Mouse (Mus musculus): ENCODE data around the gene Pdxdc1.
"Not testable (repeated sequence)": the region's sequence is repeated elsewhere in the genome, so short reads cannot be mapped to it uniquely, and the experiment has no call there.

The Pdxdc1 gene

DNA sequence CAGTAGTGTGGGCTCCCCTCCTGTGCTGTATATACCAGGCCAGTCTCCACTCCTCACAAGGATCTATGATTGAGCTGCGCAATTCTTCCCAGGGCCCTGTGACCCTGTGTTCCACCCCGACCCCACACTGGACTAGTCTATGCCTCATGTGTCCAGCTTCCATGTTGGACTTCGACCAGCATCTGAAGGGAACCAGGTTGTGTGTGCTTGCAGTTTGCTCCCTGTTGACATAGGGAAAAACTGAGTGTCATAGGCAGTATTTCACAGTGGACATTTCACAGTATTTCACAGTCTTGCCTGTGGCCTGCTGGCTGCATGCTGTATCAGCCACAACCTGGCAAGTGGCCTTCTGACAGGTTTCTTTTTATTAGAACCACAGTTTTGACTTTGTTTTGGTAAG is 89.7 kb downstream of the Pdxdc1 start:
- no peak for DNase-seq (ENCODE audit: low spot score)

DNA sequence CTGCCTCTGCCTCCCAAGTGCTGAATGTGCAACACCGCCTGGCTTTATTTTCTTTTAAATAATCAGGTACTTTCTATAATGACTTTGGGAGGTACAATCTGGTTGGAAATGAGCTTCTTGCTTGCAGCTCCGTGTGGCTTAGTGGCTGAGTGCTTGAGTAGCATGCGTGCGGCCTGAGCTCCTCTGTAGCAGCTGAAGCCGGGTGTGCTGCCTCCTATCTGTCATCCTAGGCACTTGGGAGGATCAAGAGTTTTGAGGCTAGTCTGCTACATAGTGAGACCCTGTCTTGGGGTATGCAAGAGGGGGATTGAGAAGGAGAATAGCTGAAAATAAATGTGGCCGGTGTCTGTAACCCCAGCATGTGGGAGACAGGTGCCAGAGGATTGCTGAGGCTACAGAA is 90.8 kb downstream of the Pdxdc1 start:
- no peak for DNase-seq (ENCODE audit: low spot score)

DNA sequence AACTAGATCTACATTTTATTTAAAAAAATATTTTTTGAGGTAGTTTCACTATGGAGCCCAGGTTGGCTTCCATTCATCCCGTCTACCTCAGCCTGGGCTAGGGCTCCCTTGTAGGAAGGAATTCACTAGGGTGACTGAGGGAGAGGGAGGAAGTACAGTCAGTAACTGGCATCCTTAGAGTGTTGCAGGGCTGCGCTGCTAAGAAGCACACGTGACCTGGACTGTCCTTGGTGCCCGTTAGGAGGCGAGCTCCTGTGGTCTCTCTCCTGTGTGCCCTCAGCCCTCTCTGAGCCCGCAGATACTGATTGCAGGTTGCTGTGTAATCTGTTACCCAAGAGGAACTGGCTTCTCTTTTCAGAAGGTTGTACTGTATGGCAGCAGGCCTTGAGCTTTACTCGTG is 94.5 kb downstream of the Pdxdc1 start:
- DNase-seq (ENCODE audit: low spot score) = no peak

DNA sequence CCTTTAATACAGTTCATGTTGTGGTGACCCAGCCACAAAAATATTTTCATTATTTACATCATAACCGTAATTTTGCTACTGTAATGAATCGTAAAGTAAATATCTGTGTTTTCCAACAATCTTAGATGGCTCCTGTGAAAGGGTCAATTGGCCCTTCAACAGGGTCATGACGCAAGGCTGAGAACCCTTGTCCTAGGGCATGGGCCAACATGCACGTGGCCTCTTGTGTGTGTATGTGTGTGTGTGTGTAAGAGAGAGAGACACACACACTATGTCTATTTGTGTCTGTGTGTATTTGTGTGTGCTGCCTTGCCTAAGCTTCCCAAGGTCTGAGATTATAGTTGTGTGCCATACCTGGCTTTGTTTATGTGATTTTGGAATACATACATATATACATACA is 95.3 kb downstream of the Pdxdc1 start:
- no peak for DNase-seq (ENCODE audit: low spot score)

DNA sequence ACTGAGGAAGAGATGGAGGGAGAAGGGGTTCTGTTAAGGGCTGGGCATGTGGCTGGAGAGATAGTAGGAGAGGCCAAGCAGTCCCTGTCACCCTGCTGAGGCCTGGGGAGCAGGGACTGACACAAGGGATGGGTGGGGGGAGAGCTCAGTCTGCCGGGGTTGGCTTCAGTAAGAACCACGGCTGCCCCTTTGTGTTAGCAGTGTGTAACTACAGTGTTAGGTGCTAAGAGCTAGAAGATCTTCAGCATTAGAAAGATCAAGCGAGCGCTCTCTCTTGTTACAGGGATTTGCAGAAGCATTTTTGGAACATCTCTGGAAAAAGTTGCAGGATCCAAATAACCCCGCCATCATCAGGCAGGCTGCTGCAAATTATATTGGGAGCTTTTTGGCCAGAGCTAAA is 98.3 kb downstream of the Pdxdc1 start:
- no peak for DNase-seq (ENCODE audit: low spot score)

DNA sequence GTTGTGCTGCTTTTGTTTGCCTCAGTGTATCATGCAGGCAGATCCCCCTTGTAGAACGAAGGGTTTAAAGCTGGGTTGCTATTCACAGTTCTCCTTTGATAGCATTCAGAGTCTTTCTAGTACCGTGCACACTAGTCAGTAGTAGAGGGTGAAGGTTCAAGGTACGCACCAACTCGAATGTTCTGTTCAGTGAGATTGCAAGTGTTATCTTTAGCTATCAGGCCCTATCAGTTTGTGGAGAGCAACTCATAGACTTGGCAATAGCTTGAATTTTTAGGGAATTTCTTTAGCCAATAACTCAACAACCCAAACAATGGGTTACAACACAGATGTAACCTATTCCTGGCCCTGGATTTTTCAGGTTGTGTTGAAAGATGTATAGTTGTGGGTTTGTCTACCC is 101.7 kb downstream of the Pdxdc1 start:
- DNase-seq (ENCODE audit: low spot score) = no peak

DNA sequence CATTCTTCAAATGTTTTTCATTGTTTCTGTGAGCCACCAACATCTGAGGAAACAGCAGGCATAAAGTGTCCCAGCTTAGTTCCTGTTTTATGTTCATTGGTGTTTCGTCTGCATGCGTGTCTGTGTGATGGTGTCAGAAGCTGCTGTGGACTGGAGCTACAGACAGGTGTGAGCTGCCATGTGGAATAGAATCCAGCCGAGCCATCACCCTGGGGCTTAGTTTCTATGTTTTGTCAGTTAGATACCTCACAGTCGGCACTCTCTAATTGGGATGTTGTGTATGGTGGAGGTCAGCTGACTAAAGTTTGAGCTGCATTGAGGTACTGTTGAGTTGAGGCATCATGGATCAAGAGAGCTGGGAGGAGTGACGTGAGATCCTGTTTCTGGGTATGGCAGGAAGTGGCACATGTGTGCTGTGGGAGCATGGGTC is 106.2 kb downstream of the Pdxdc1 start:
- no peak for DNase-seq (ENCODE audit: low spot score)

DNA sequence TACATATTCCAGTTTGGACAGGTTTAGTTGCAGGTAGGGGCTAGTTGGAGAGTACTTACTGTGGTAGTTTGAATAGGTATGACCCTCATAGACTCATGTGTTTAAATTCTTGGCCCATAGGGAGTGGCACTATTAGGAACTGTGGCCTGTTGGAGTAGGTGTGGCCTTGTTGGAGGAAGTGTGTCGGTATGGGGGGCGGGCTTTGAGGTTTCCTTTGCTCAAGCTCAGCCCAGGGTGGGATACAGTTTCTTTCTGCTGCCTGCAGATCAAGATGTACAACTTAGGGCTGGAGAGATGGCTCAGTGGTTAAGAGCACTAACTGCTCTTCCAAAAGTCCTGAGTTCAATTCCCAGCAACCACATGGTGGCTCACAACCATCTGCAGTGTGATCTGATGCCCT is 109.5 kb downstream of the Pdxdc1 start:
- DNase-seq (ENCODE audit: low spot score) = not testable (repeated sequence)

DNA sequence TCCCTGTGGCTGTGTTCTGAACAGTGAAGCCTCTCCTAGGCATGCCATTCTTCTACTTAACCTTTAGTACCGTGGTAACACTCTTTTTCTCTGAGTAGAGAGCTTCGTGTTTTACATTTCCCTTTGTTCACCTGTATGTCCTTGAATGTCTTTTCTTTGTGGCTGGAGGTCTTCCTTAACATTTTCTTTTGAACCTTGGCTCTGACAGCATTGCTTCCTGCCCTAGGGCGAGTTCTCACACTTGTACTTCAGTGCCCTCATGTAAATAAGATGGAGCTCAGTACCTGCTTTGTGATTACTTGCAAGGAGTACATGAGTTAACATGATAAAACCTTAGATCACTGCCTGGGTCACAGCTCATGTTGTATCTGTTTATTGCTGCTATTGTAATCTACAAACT is 117.0 kb downstream of the Pdxdc1 start:
- no peak for DNase-seq (ENCODE audit: low spot score)

All from retina, embryonic 14.5 days (tissue).